Mouse (Mus musculus) midbrain, embryonic 12.5 days (tissue): ENCODE results near the gene Gm20683. TPM values are rescaled to one million over a fixed set of nuclear protein-coding genes. Genes with fewer than 3 reads are reported as not detected.

ENCODE experiments used
- ATAC-seq: fragments of 200-750 bp; cut with Nextera tagmentation; 2 replicates; pipeline ENCODE4 v1.8.0; 2017; ENCODE audit warnings: low read depth, moderate TSS enrichment, moderate library complexity; ENCODE audit not compliant: low FRiP score
- H3K27ac ChIP-seq: fragments of 300-500 bp; sonication (generic); replicated peaks from 2 replicates; pipeline ENCODE4 v1.5.1; 2016; ENCODE audit warnings: mild to moderate bottlenecking
- H3K27me3 ChIP-seq: fragments of 300-500 bp; sonication (generic); 2 replicates; pipeline ENCODE4 v1.6.1; 2016; ENCODE audit warnings: mild to moderate bottlenecking
- H3K36me3 ChIP-seq: fragments of 300-500 bp; sonication (generic); 2 replicates; pipeline ENCODE4 v1.6.1; 2016
- H3K4me1 ChIP-seq: fragments of 300-500 bp; sonication (generic); 2 replicates; pipeline ENCODE4 v1.6.1; 2016
- H3K4me2 ChIP-seq: fragments of 300-500 bp; sonication (generic); replicated peaks from 2 replicates; pipeline ENCODE4 v1.6.1; 2016; ENCODE audit warnings: mild to moderate bottlenecking, moderate library complexity
- H3K4me3 ChIP-seq: fragments of 300-500 bp; sonication (generic); 2 replicates; pipeline ENCODE4 v1.5.1; 2016; ENCODE audit warnings: mild to moderate bottlenecking
- H3K9ac ChIP-seq: fragments of 300-500 bp; sonication (generic); replicated peaks from 2 replicates; pipeline ENCODE4 v1.6.1; 2016; ENCODE audit warnings: mild to moderate bottlenecking, moderate library complexity
- H3K9me3 ChIP-seq: fragments of 300-500 bp; sonication (generic); 2 replicates; pipeline ENCODE4 v1.6.1; 2016; ENCODE audit warnings: mild to moderate bottlenecking
- WGBS: fragments of 180-500 bp; shearing (Covaris S2); methylation state at CpG from one replicate; pipeline ENCODE4 v1.1.7; 2016; 5-methylcytosine and 5-hydroxymethylcytosine counted together
- polyA plus RNA-seq: library from polyadenylated mRNA; unstranded; fragments of >200 nt; fragmentation: Nextera tagmentation; extraction: Ambion mirVana; gene quantifications from 2 replicates; pipeline ENCODE4 v1.2.1, GENCODE M21; 2016

Gm20683 gene
- polyA plus RNA-seq: 2.5 and 3.7 TPM in 2 replicates

DNA sequence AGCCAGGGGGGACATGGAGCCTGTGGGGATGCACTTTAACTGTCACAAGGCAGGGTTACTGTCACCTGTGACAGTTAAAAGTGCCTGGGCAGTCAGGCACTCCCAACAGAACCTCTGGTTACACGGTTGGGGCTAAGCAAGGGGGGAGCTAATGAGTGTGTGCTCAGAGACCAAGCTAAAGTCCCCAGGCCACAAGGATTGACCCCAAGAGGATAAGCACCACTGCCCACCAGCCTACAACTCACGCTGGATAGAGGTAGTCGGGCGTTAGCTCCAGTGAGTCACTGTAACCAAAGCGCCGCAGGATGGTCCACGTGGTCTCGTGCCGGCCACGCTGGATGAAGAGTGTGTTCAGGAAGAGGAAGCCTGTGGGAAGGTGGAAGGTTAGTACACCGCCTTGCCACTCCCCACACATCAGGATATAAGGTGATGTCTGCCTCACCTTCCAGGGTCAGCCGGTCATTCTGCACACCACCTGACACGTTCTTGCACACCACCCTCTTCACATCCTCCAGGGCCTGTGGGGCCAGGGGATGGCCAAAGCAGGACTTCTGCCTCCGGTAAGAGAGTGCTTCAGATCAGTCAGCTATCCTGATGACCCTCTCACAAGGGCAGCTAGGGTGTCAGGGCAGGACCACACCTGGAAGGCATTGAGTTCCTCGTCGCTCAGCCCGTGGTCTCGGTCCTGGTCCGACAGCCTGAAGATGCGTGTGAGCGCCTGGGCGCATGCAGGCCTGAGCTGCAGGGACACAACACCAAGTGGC, at the start of gene Gm20683:
Gene Gm20683, minus strand, starts transcription at position 647 of the 764 bp plus-strand sequence.
- WGBS: 98% methylated on average over 22 of the region's 22 CpGs
- peaks cover 52% of the 10 kb centered on the region for H3K36me3 ChIP-seq
- H3K27ac ChIP-seq: no peak within 1 kb of the TSS
- no peak within 1 kb of the TSS for H3K9ac ChIP-seq
- H3K9me3 ChIP-seq: no peaks in the 10 kb centered on the region
- H3K4me2 ChIP-seq: no peak within 1 kb of the TSS
- H3K4me1 ChIP-seq: peaks cover 41% of the 10 kb centered on the region
- H3K27me3 ChIP-seq: no peaks in the 10 kb centered on the region
- no peak for ATAC-seq
- no peak within 1 kb of the TSS for H3K4me3 ChIP-seq

DNA sequence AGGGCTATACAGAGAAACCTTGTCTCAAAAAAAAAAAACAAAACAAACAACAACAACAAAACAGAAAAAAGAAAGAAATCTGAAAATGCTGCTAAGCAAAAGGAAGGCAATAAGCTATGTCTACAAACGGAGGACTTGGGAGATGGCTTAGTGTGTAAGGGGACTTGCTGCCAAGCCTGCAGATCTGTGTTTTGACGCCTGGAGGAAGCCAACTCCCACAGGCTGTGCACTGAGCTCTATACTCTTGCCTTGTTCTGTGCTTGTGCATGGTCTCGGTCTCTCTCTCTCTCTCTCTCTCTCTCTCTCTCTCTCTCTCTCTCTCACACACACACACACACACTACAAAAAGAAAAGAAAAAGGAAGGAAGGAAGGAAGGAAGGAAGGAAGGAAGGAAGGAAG, 47.3 kb upstream of the Gm20683 start:
- Histone ChIP-seq H3K9me3 (no peaks in the 10 kb centered on the region), H3K4me2 (no peak overlapping the region), H3K9ac (no peak overlapping the region), H3K4me3 (no peak overlapping the region), H3K4me1 (no peaks in the 10 kb centered on the region), H3K36me3 (peaks cover 32% of the 10 kb centered on the region), H3K27ac (no peak overlapping the region), H3K27me3 (no peaks in the 10 kb centered on the region)
- WGBS: 92% methylated on average over 3 of the region's 3 CpGs
- no peak for ATAC-seq

DNA sequence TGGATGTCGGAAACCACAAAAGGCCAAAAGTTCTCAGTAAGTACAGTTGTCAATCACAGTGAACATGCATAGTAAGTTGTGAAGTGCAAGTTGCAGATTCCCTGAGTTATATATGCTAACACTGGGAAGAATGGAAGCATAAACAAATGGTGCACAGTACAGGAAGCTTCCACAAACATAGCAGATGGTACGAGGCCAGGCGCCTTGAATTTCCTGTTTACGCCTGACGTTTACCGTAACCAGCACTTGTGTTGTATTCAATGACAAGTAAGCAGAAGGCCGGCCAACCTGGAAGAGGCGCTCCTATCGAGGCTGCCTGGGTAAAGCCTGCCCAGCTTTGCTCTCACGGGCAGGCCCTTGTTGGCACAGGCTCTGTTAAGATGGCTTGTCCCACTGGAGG, 45.9 kb upstream of the Gm20683 start:
- Histone ChIP-seq H3K36me3 (peaks cover 46% of the 10 kb centered on the region), H3K27me3 (no peaks in the 10 kb centered on the region), H3K27ac (no peak overlapping the region), H3K4me1 (peaks cover 1% of the 10 kb centered on the region; the same call in 1 of the 2 replicates), H3K9me3 (no peaks in the 10 kb centered on the region), H3K4me2 (no peak overlapping the region), H3K4me3 (no peak overlapping the region), H3K9ac (no peak overlapping the region)
- no peak for ATAC-seq
- WGBS: 95% methylated on average over 10 of the region's 10 CpGs

DNA sequence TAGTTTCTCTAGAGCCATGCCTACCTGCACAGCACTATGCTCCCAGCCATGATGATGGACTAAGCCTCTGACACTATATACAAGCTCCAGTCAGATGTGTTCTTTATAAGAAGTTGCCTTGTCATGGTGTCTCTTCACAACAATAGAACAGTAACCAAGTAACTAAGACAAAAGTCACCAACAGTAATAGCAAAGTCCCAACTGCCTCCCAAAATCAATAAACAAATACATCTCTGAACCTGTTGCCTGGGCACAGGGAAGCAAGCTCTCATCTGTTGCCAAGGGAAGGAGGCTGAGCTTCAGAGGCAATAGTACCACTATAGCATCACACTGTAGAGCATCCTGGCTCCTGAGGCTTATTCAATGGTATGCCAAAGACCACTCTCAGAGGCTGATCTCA, 45.2 kb upstream of the Gm20683 start:
- Histone ChIP-seq H3K9me3 (no peaks in the 10 kb centered on the region), H3K36me3 (peaks cover 49% of the 10 kb centered on the region), H3K4me3 (no peak overlapping the region), H3K9ac (no peak overlapping the region), H3K27me3 (no peaks in the 10 kb centered on the region), H3K4me1 (peaks cover 4% of the 10 kb centered on the region), H3K27ac (no peak overlapping the region), H3K4me2 (no peak overlapping the region)
- ATAC-seq: no peak

GRCm38 (mm10) chr17:25885636-25886035, 44.1 kb upstream of the Gm20683 start:
- Histone ChIP-seq H3K9ac (no peak overlapping the region), H3K27ac (no peak overlapping the region), H3K36me3 (peaks cover 49% of the 10 kb centered on the region), H3K27me3 (no peaks in the 10 kb centered on the region), H3K4me1 (peaks cover 16% of the 10 kb centered on the region), H3K9me3 (no peaks in the 10 kb centered on the region), H3K4me3 (no peak overlapping the region), H3K4me2 (no peak overlapping the region)
- peak; percentile 16; the same call in 1 of the 2 replicates for ATAC-seq
- WGBS: 69% methylated on average over 4 of the region's 4 CpGs

GRCm38 (mm10) chr17:25883824-25884223, 42.3 kb upstream of the Gm20683 start:
- 0 out of 2 replicates have a peak overlapping the region, but pooled peaks have one; percentile 30 for H3K27ac ChIP-seq
- ATAC-seq: no peak
- peaks cover 26% of the 10 kb centered on the region for H3K4me1 ChIP-seq
- WGBS: 90% methylated on average over 3 of the region's 3 CpGs
- H3K9ac ChIP-seq: no peak overlapping the region
- no peak overlapping the region for H3K4me3 ChIP-seq
- no peak overlapping the region for H3K4me2 ChIP-seq
- H3K9me3 ChIP-seq: no peaks in the 10 kb centered on the region
- no peaks in the 10 kb centered on the region for H3K27me3 ChIP-seq
- peaks cover 46% of the 10 kb centered on the region for H3K36me3 ChIP-seq

DNA sequence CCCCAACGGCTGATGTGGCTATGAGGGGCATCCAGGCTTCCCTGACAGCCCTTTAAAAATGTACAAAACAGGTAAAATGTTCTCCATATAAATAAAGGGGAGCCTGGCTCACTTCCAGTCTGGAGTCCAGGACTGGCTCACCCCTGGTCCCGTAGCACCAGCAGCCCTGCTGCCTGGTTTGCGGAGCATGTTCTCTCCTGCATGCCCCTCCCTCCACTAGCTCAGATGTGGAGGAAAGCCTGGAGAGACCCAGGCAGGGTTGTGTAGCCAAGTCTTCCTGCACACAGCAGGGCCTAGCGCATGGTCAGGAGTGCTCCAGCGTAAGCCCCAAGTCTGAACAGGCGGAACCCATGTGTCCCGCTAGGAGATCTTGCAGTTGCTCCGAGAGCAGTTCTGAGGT, 41.7 kb upstream of the Gm20683 start:
- Histone ChIP-seq H3K27me3 (no peaks in the 10 kb centered on the region), H3K4me2 (no peak overlapping the region), H3K27ac (0 out of 2 replicates have a peak overlapping the region, but pooled peaks have one; percentile 30), H3K9ac (no peak overlapping the region), H3K36me3 (peaks cover 48% of the 10 kb centered on the region), H3K9me3 (no peaks in the 10 kb centered on the region), H3K4me1 (peaks cover 26% of the 10 kb centered on the region), H3K4me3 (no peak overlapping the region)
- ATAC-seq: no peak
- WGBS: 81% methylated on average over 8 of the region's 8 CpGs

DNA sequence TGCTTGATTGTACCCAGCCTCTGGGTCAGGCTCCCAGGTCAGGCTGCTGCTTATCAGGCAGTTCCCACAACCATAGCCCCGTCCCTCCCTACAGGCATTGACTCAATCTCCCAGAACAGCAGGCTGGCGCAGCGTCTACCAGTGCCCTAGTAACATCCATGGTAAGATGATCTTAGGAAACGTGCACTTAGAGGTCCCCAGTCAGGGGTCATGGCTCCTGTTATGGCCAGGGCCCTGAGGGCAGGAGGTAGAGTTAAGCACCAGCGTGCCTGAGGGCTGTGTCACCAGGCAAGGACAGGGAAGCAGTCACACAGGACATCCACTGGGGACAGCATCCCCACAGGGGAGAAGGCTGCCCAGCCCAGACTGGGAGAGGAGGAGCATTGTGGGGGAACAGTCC, 40.7 kb upstream of the Gm20683 start:
- WGBS: 32% methylated on average over 5 of the region's 5 CpGs
- Histone ChIP-seq H3K4me3 (no peak overlapping the region), H3K9me3 (no peaks in the 10 kb centered on the region), H3K36me3 (peaks cover 47% of the 10 kb centered on the region), H3K4me2 (no peak overlapping the region), H3K4me1 (peaks cover 26% of the 10 kb centered on the region), H3K9ac (no peak overlapping the region), H3K27ac (0 out of 2 replicates have a peak overlapping the region, but pooled peaks have one; percentile 30), H3K27me3 (no peaks in the 10 kb centered on the region)
- no peak for ATAC-seq

GRCm38 (mm10) chr17:25881691-25882090, 40.1 kb upstream of the Gm20683 start:
- H3K4me2 ChIP-seq: no peak overlapping the region
- H3K4me3 ChIP-seq: no peak overlapping the region
- H3K27ac ChIP-seq: peak overlapping the region; percentile 78
- H3K36me3 ChIP-seq: peaks cover 47% of the 10 kb centered on the region
- WGBS: 15% methylated on average over 4 of the region's 4 CpGs
- H3K9me3 ChIP-seq: no peaks in the 10 kb centered on the region
- H3K4me1 ChIP-seq: peaks cover 32% of the 10 kb centered on the region
- ATAC-seq: no peak
- H3K27me3 ChIP-seq: no peaks in the 10 kb centered on the region
- peak overlapping the region; percentile 34; the same call in 1 of the 2 replicates for H3K9ac ChIP-seq

- Histone ChIP-seq H3K27ac (peak overlapping the region; percentile 78), H3K27me3 (no peaks in the 10 kb centered on the region), H3K36me3 (peaks cover 47% of the 10 kb centered on the region), H3K4me3 (no peak overlapping the region), H3K9ac (peak overlapping the region; percentile 34), H3K4me1 (peaks cover 38% of the 10 kb centered on the region), H3K9me3 (no peaks in the 10 kb centered on the region), H3K4me2 (0 out of 2 replicates have a peak overlapping the region, but pooled peaks have one; percentile 3)
- WGBS: 3% methylated on average over 5 of the region's 5 CpGs
- ATAC-seq: no peak
Observed at GRCm38 (mm10) chr17:25880913-25881641, 39.5 kb upstream of the Gm20683 start.

DNA sequence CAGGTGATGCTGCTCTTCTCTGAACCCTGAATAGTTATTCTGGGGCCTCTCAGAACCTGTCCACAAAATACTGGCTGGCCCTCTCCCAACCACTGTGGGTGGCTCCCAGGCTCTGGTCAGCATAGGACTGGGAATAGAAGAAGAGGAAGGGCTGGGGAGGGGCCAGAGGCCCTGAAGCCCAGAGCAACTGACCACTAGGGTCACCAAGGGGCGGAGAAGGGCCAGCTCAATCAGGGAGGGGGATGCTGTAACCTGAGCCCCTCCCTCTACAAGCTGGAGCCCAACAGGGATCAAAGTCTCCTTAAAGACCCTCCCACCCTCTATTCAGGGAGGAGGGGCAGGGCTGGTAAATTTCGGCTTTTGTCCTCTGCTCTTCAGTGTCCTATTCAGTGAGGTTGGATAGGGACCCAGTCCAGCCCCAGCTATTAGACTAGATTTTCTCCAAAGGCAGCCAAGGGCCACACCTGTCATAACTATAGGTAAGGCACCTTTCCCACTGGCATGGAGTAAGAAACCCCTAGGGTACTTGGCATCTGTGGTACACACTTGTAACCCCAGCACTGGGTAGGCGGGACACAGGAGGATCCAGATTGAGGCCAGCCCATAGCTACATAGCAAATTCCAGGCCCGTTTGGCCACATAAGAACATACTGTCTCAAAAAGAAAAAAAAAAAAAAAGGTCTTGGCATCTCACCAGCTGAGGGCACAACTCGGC, 38.8 kb upstream of the Gm20683 start, which contains the start of gene Wfikkn1:
Gene Wfikkn1, minus strand, starts transcription at position 663 of the 715 bp plus-strand sequence.
- H3K27ac ChIP-seq: peak within 1 kb of the TSS; percentile 78
- H3K9me3 ChIP-seq: no peaks in the 10 kb centered on the region
- H3K4me3 ChIP-seq: no peak within 1 kb of the TSS
- WGBS: 22% methylated on average over 5 of the region's 5 CpGs
- 0 out of 2 replicates have a peak within 1 kb of the TSS, but pooled peaks have one; percentile 3 for H3K4me2 ChIP-seq
- H3K4me1 ChIP-seq: peaks cover 42% of the 10 kb centered on the region
- peaks cover 47% of the 10 kb centered on the region for H3K36me3 ChIP-seq
- peak within 1 kb of the TSS; percentile 34 for H3K9ac ChIP-seq
- no peak for ATAC-seq
- H3K27me3 ChIP-seq: no peaks in the 10 kb centered on the region
